Mouse (Mus musculus): ENCODE measurements around the gene Tubg1. TPM values are rescaled to one million over a fixed set of nuclear protein-coding genes. Genes with fewer than 3 reads are reported as not detected.
A peak's percentile ranks its signal among the peaks of the same experiment; 100 is the strongest.

Tubg1 gene
- polyA plus RNA-seq, 1 experiment from 2014 or later, result 79.6 TPM

GRCm38 (mm10) chr11:101171721-101172433 is 52.1 kb downstream of the Tubg1 start:
- Histone ChIP-seq H3K27me3 (peaks cover 66% of the 10 kb centered on the region), H3K36me3 (peaks cover 12% of the 10 kb centered on the region), H3K4me2 (peak overlapping the region; percentile 83), H3K9me3 (no peaks in the 10 kb centered on the region), H3K9ac (peak overlapping the region; percentile 69), H3K4me3 (peak overlapping the region; percentile 49), H3K27ac (peak overlapping the region; percentile 89), H3K4me1 (replicated peaks) (peaks cover 77% of the 10 kb centered on the region)
- ATAC-seq (ENCODE audit: low FRiP score), result peak; percentile 46
- WGBS, result under 1% methylated on average over 31 of the region's 31 CpGs

GRCm38 (mm10) chr11:101172434-101172815 is 52.7 kb downstream of the Tubg1 start:
- no peak for ATAC-seq (ENCODE audit: low FRiP score)
- peaks cover 66% of the 10 kb centered on the region for H3K27me3 ChIP-seq
- WGBS, result 20% methylated on average over 5 of the region's 5 CpGs
- H3K27ac ChIP-seq, result peak overlapping the region; percentile 89
- peak overlapping the region; percentile 69 for H3K9ac ChIP-seq
- peaks cover 6% of the 10 kb centered on the region for H3K36me3 ChIP-seq
- peak overlapping the region; percentile 49 for H3K4me3 ChIP-seq
- peak overlapping the region; percentile 83 for H3K4me2 ChIP-seq
- H3K4me1 ChIP-seq (replicated peaks), result peaks cover 83% of the 10 kb centered on the region
- no peaks in the 10 kb centered on the region for H3K9me3 ChIP-seq

DNA sequence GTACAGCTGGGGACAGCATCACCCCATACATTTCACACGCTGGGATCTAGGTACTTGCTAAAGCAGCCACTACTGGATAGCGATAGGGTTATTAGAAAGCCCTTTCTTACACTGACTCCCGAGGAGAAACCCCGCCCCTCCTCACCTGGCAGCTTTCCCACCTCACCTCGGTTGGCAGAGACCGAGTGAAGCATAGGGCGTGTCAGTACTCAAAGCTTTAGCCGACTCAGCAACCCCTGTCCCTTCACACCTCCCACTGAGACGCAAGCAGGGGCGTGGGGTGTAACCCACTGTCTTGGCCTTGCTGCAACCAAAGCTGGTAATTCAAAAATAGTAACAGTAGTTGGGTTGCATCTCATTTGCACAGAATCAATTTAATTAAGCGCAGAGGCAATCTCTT is 53.4 kb downstream of the Tubg1 start:
- H3K27ac ChIP-seq, result no peak overlapping the region
- peaks cover 88% of the 10 kb centered on the region for H3K4me1 ChIP-seq (replicated peaks)
- H3K4me2 ChIP-seq, result peak overlapping the region; percentile 59
- no peak for ATAC-seq (ENCODE audit: low FRiP score)
- peak overlapping the region; percentile 32 for H3K4me3 ChIP-seq
- peak overlapping the region; percentile 73; the same call in 1 of the 2 replicates for H3K9ac ChIP-seq
- peaks cover 66% of the 10 kb centered on the region for H3K27me3 ChIP-seq
- no peaks in the 10 kb centered on the region for H3K36me3 ChIP-seq
- H3K9me3 ChIP-seq, result no peaks in the 10 kb centered on the region
- 4% methylated on average over 11 of the region's 11 CpGs for WGBS

DNA sequence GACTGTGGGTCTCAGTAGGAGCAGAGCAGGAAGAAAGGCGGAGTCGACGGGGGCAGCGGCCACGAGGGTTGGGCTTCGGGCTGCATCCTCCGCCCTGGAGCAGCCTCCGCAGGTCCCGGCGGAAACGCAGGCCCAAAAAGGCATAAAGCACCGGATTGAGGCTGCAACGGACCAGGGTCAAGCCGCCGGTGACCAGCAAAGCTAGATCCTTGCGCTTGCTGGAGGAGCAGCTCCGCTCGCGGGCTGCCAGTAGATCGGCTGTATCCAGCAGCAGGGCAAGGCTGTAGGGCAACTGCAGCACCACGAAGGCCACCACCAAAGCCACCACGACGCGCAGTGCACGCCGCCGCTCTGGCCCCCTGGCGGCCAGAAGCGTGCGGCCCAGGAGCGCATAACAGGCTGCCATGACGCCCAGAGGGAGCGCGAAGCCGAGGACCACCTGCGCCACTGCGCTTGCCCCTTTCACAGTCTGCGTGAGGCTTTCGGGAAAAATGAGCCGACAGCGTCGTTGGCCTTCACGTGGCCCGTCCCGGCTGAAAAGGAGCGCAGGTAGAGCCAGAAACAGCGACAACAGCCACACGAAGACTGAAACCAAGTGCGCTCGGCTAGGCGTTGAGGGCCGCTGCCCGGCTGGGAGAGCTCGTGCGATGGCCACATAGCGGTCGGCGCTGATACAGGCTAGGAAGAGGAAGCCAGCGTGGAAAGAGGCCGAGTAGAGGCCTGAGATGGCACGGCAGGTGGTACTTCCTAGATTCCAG is 54.1 kb downstream of the Tubg1 start:
- H3K4me1 ChIP-seq (replicated peaks), result peaks cover 87% of the 10 kb centered on the region
- under 1% methylated on average over 61 of the region's 61 CpGs for WGBS
- peak overlapping the region; percentile 73 for H3K9ac ChIP-seq

GRCm38 (mm10) chr11:101174389-101174745 is 54.6 kb downstream of the Tubg1 start:
- Histone ChIP-seq H3K4me1 (replicated peaks) (peaks cover 82% of the 10 kb centered on the region), H3K27me3 (peaks cover 66% of the 10 kb centered on the region), H3K27ac (peak overlapping the region; percentile 71), H3K36me3 (no peaks in the 10 kb centered on the region), H3K4me2 (peak overlapping the region; percentile 59), H3K4me3 (peak overlapping the region; percentile 32), H3K9ac (peak overlapping the region; percentile 73), H3K9me3 (no peaks in the 10 kb centered on the region)
- no peak for ATAC-seq (ENCODE audit: low FRiP score)
- WGBS, result 21% methylated on average over 9 of the region's 9 CpGs

More for the DNA sequence above, 54.1 kb downstream of the Tubg1 start:
- ATAC-seq (ENCODE audit: low FRiP score), result peak; percentile 33
- peak overlapping the region; percentile 32 for H3K4me3 ChIP-seq
- H3K9me3 ChIP-seq, result no peaks in the 10 kb centered on the region
- H3K36me3 ChIP-seq, result no peaks in the 10 kb centered on the region
- H3K27ac ChIP-seq, result peak overlapping the region; percentile 71
- H3K27me3 ChIP-seq, result peaks cover 66% of the 10 kb centered on the region
- H3K4me2 ChIP-seq, result peak overlapping the region; percentile 59

DNA sequence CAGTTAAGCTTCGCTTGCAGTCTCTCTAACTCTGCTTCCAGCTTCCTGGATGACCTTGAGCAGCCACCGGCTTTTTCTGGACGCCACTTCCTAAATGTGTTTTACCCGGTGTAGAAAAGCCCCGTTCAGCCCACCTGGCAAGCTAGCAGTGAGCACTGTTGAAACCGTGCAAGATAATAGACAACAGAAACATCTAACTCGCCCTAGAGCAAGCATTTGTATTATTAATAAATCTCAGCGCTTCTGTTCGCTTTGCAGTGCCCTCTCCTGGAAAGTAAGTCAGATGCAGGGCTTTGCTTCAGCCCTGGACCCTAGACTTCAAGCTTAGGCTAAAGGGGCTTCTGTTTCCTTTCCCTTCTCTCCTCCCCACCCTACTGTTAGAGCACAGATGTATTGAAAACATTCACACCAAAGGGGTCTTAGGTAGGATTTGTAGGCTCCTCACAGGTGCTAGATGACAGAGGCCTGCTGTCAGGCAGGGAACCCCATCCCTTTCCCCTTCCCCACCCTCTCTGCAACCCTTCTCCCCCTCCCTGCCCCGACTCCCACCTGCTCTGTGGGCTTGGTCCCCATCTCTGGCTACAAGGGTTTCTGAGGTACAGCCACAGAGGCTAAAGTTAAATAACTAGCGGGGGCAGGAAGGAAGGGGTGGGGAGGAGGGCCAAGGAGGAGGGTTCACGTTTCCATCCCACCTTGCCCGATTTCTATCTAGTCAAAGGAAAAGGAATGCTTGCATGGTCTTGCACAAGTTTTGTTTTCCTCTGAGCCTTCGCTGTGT is 55.3 kb downstream of the Tubg1 start, which contains the start of gene Ccr10:
TSS of gene Ccr10 (minus strand) at position 593 of the 778 bp plus-strand sequence.
- Histone ChIP-seq H3K27ac (peak within 1 kb of the TSS; percentile 71), H3K36me3 (no peaks in the 10 kb centered on the region), H3K4me1 (replicated peaks) (peaks cover 75% of the 10 kb centered on the region), H3K9ac (peak within 1 kb of the TSS; percentile 73), H3K4me3 (peak within 1 kb of the TSS; percentile 43), H3K4me2 (peak within 1 kb of the TSS; percentile 59), H3K9me3 (no peaks in the 10 kb centered on the region), H3K27me3 (peaks cover 63% of the 10 kb centered on the region)
- WGBS, result 19% methylated on average over 14 of the region's 14 CpGs
- ATAC-seq (ENCODE audit: low FRiP score), result no peak

DNA sequence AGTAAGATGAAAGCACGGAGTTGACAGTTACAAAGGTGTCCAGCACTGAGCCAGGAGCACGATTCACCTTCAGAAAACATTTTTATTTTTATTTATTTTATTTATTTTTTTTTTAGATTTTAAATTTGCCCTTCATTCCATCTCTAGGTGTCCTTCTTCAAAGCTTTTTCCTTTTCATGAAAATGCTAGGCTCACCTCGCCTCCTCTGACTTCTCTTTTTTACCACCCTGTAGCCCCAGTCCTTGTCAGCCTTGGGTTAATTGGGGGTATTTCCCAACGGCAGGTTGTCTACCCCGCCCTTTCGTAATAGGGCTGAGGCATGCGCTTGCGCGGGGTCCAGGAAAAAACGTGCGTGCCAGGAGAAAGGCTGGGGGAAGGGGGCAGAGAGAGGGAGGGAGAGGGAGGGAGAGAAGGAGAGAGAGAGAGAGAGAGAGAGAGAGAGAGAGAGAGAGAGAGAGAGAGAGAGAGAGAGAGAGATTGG is 55.9 kb downstream of the Tubg1 start:
- H3K27ac ChIP-seq, result peak overlapping the region; percentile 58; the same call in 1 of the 2 replicates
- peaks cover 69% of the 10 kb centered on the region for H3K4me1 ChIP-seq (replicated peaks)
- H3K27me3 ChIP-seq, result peaks cover 59% of the 10 kb centered on the region
- H3K4me2 ChIP-seq, result peak overlapping the region; percentile 59
- no peak for ATAC-seq (ENCODE audit: low FRiP score)
- no peaks in the 10 kb centered on the region for H3K36me3 ChIP-seq
- H3K9ac ChIP-seq, result peak overlapping the region; percentile 67; the same call in 1 of the 2 replicates
- H3K9me3 ChIP-seq, result no peaks in the 10 kb centered on the region
- H3K4me3 ChIP-seq, result peak overlapping the region; percentile 43
- 9% methylated on average over 11 of the region's 11 CpGs for WGBS

Small RNA genes within 50 kb of the gene (microRNA-seq; reads per million reads assigned to microRNA genes)
- gene Gm27626, result not detected

Other genes with a start within 250 kb of the Tubg1 start
- 51.5 and 53.3 TPM in 2 replicates for gene Stat3, start 180.4 kb upstream of the Tubg1 start, polyA plus RNA-seq (2015; fragmentation: Nextera tagmentation; extraction: Ambion mirVana)
- gene Cavin1, start 149.1 kb upstream of the Tubg1 start, polyA plus RNA-seq (2015; fragmentation: Nextera tagmentation; extraction: Ambion mirVana), result 42.0 and 43.9 TPM in 2 replicates
- gene Atp6v0a1, start 110.5 kb upstream of the Tubg1 start, polyA plus RNA-seq (2015; fragmentation: Nextera tagmentation; extraction: Ambion mirVana), result 108 and 110 TPM in 2 replicates
- 10.7 and 11.3 TPM in 2 replicates for gene Naglu, start 49.9 kb upstream of the Tubg1 start, polyA plus RNA-seq (2015; fragmentation: Nextera tagmentation; extraction: Ambion mirVana)
- gene Hsd17b1, start 41.5 kb upstream of the Tubg1 start, polyA plus RNA-seq (2015; fragmentation: Nextera tagmentation; extraction: Ambion mirVana), result 0.49 TPM in 1 of 2 replicates, not detected in the other
- 41.9 and 44.1 TPM in 2 replicates for gene Coasy, start 37.4 kb upstream of the Tubg1 start, polyA plus RNA-seq (2015; fragmentation: Nextera tagmentation; extraction: Ambion mirVana)
- 88.1 and 91.0 TPM in 2 replicates for gene Mlx, start 32.7 kb upstream of the Tubg1 start, polyA plus RNA-seq (2015; fragmentation: Nextera tagmentation; extraction: Ambion mirVana)
- 23.4 and 26.3 TPM in 2 replicates for gene Psmc3ip, start 24.5 kb upstream of the Tubg1 start, polyA plus RNA-seq (2015; fragmentation: Nextera tagmentation; extraction: Ambion mirVana)
- 25.1 and 27.7 TPM in 2 replicates for gene Retreg3, start within 50 bp of the Tubg1 start, polyA plus RNA-seq (2015; fragmentation: Nextera tagmentation; extraction: Ambion mirVana)
- gene Tubg2, start 36.0 kb downstream of the Tubg1 start, polyA plus RNA-seq (2015; fragmentation: Nextera tagmentation; extraction: Ambion mirVana), result 34.6 and 38.2 TPM in 2 replicates
- gene Cntnap1, start 50.6 kb downstream of the Tubg1 start, polyA plus RNA-seq (2015; fragmentation: Nextera tagmentation; extraction: Ambion mirVana), result 2.6 and 2.8 TPM in 2 replicates
- 8.7 and 10.2 TPM in 2 replicates for gene Plekhh3, start 51.4 kb downstream of the Tubg1 start, polyA plus RNA-seq (2015; fragmentation: Nextera tagmentation; extraction: Ambion mirVana)
- 0.13 and 0.18 TPM in 2 replicates for gene Ccr10, start 55.5 kb downstream of the Tubg1 start, polyA plus RNA-seq (2015; fragmentation: Nextera tagmentation; extraction: Ambion mirVana)
- 20.4 and 20.7 TPM in 2 replicates for gene Ezh1, start 106.5 kb downstream of the Tubg1 start, polyA plus RNA-seq (2015; fragmentation: Nextera tagmentation; extraction: Ambion mirVana)
- gene Ramp2, start 126.1 kb downstream of the Tubg1 start, polyA plus RNA-seq (2015; fragmentation: Nextera tagmentation; extraction: Ambion mirVana), result 84.8 and 94.9 TPM in 2 replicates
- 110 and 115 TPM in 2 replicates for gene Vps25, start 133.8 kb downstream of the Tubg1 start, polyA plus RNA-seq (2015; fragmentation: Nextera tagmentation; extraction: Ambion mirVana)
- 7.0 and 7.7 TPM in 2 replicates for gene Wnk4, start 140.6 kb downstream of the Tubg1 start, polyA plus RNA-seq (2015; fragmentation: Nextera tagmentation; extraction: Ambion mirVana)
- gene Cntd1, start 159.1 kb downstream of the Tubg1 start, polyA plus RNA-seq (2015; fragmentation: Nextera tagmentation; extraction: Ambion mirVana), result 1.3 TPM in 2 replicates
- gene Coa3, start 159.2 kb downstream of the Tubg1 start, polyA plus RNA-seq (2015; fragmentation: Nextera tagmentation; extraction: Ambion mirVana), result 216 and 226 TPM in 2 replicates
- gene Becn1, start 182.3 kb downstream of the Tubg1 start, polyA plus RNA-seq (2015; fragmentation: Nextera tagmentation; extraction: Ambion mirVana), result 166 and 188 TPM in 2 replicates
- 118 and 122 TPM in 2 replicates for gene Psme3, start 196.3 kb downstream of the Tubg1 start, polyA plus RNA-seq (2015; fragmentation: Nextera tagmentation; extraction: Ambion mirVana)
- gene Aoc2, start 205.1 kb downstream of the Tubg1 start, polyA plus RNA-seq (2015; fragmentation: Nextera tagmentation; extraction: Ambion mirVana), result 1.9 and 2.4 TPM in 2 replicates
- not detected in 2 replicates for gene Aoc3, start 210.7 kb downstream of the Tubg1 start, polyA plus RNA-seq (2015; fragmentation: Nextera tagmentation; extraction: Ambion mirVana)
- gene G6pc, start 247.6 kb downstream of the Tubg1 start, polyA plus RNA-seq (2015; fragmentation: Nextera tagmentation; extraction: Ambion mirVana), result not detected in 2 replicates